Mouse (Mus musculus): ENCODE data around the gene Vangl1. TPM values are rescaled to one million over a fixed set of nuclear protein-coding genes. Genes with fewer than 3 reads are reported as not detected.
"Not testable (repeated sequence)": the region's sequence is repeated elsewhere in the genome, so short reads cannot be mapped to it uniquely, and the experiment has no call there.

Gene Vangl1
- under 1 TPM; 0.08 to 0.47 TPM for polyA plus RNA-seq (2017; shearing (Covaris generic))

GRCm38 (mm10) chr3:102203781-102204721 is at the start of gene Vangl1:
TSS of gene Vangl1 (minus strand) at chr3:102204693.
- ATAC-seq: no peak

GRCm38 (mm10) chr3:102253554-102253953 is 49.1 kb upstream of the Vangl1 start:
- no peak for ATAC-seq

- ATAC-seq: no peak
Measured at GRCm38 (mm10) chr3:102252927-102253326, 48.4 kb upstream of the Vangl1 start.

- ATAC-seq: no peak
Measured at GRCm38 (mm10) chr3:102250873-102251272, 46.4 kb upstream of the Vangl1 start.

GRCm38 (mm10) chr3:102249401-102249991 is 45.0 kb upstream of the Vangl1 start:
- ATAC-seq: no peak

GRCm38 (mm10) chr3:102244601-102245000 is 40.1 kb upstream of the Vangl1 start:
- no peak for ATAC-seq

- no peak for ATAC-seq
Measured at GRCm38 (mm10) chr3:102242854-102243253, 38.4 kb upstream of the Vangl1 start.

GRCm38 (mm10) chr3:102231418-102232134 is 27.1 kb upstream of the Vangl1 start:
- ATAC-seq: no peak

GRCm38 (mm10) chr3:102222756-102223155 is 18.3 kb upstream of the Vangl1 start:
- no peak for ATAC-seq

- ATAC-seq: no peak
Measured at GRCm38 (mm10) chr3:102218301-102218700, 13.8 kb upstream of the Vangl1 start.

- no peak for ATAC-seq
Measured at GRCm38 (mm10) chr3:102214736-102215135, 10.2 kb upstream of the Vangl1 start.

GRCm38 (mm10) chr3:102214299-102214698 is 9.8 kb upstream of the Vangl1 start:
- ATAC-seq: no peak

GRCm38 (mm10) chr3:102212896-102213295 is 8.4 kb upstream of the Vangl1 start:
- ATAC-seq: no peak

- no peak for ATAC-seq
Measured at GRCm38 (mm10) chr3:102212336-102212735, 7.8 kb upstream of the Vangl1 start.

GRCm38 (mm10) chr3:102211340-102211739 is 6.8 kb upstream of the Vangl1 start:
- no peak for ATAC-seq

GRCm38 (mm10) chr3:102210775-102211174 is 6.3 kb upstream of the Vangl1 start:
- no peak for ATAC-seq

GRCm38 (mm10) chr3:102208861-102209260 is 4.4 kb upstream of the Vangl1 start:
- no peak for ATAC-seq

GRCm38 (mm10) chr3:102205458-102205830 is 951 bp upstream of the Vangl1 start:
- no peak for ATAC-seq

- ATAC-seq: not testable (repeated sequence)
Measured at GRCm38 (mm10) chr3:102204734-102205457, 403 bp upstream of the Vangl1 start.

- no peak for ATAC-seq
Measured at GRCm38 (mm10) chr3:102203131-102203530, 1.4 kb downstream of the Vangl1 start.

GRCm38 (mm10) chr3:102199991-102200390 is 4.5 kb downstream of the Vangl1 start:
- no peak for ATAC-seq

GRCm38 (mm10) chr3:102199226-102199625 is 5.3 kb downstream of the Vangl1 start:
- no peak for ATAC-seq

- no peak for ATAC-seq
Measured at GRCm38 (mm10) chr3:102198446-102198845, 6.0 kb downstream of the Vangl1 start.

All from CD4-positive, CD25-positive, alpha-beta regulatory T cell, adult 4 months (primary cell).